Mouse (Mus musculus) induced T-regulatory cell, adult 2 months (primary cell): ENCODE measurements at regions not wholly inside any gene's neighbourhood (a gene's known extent, or its start where the extent isn't known, plus 50 kb on each side); places are given as distances from the start of the nearest gene placed in this dataset.

ENCODE experiments used
- DNase-seq: peaks from one replicate; pipeline ENCODE4 v3.0.0-alpha.2; 2012; ENCODE audit warnings: low read depth

DNA sequence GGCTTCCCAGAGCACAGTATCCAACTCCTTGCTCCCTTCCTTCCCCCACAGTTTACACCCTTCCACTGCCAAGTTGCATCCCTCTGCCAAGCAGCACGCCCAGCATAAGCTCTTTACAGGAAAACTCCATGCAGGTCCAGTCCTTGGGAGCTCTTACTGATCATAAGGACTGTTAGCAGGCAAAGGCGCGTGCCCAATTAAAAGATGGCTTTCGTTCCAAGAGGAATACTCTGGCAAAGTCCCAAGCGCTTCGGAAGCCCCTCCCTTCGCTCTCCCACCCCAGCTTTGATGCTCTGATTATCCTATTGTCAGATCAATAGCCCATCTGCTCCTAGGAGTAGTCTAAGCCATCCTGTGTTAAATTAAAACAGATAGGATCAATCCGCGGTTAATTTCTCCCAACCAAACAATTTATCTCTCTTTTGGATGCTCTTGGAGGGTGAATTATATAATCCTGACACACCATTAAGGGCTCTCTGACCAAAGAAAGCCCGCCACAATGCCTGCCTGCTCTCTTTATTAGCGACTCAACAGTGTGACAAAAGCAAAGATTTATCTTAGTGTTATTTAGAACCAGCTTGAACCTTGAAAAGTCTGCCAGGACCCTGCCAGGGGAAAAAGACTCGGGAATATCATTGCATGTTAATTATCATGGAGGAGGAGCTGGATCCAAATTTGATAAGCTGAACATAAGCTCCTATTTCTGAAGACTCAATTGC, 312.5 kb downstream of the Gsdmc2 start:
- no peak for DNase-seq

DNA sequence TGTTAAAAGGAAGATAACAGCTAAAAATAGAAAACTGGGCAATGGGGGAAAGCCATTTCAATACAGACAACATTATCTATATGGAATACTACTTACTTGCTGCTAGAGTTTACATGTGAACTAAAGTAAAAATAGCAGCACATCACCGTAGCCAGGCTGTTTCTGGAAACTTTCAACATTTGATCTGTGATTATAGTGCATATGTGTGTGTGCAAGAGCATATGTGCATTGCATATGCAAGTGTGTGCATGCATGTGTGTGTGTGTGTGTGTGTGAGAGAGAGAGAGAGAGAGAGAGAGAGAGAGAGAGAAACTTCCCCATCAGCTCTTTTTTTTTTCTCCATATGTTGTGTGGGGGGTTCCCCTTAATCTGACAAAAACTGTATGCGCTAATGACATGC, 317.7 kb downstream of the Gsdmc2 start:
- DNase-seq = no peak

DNA sequence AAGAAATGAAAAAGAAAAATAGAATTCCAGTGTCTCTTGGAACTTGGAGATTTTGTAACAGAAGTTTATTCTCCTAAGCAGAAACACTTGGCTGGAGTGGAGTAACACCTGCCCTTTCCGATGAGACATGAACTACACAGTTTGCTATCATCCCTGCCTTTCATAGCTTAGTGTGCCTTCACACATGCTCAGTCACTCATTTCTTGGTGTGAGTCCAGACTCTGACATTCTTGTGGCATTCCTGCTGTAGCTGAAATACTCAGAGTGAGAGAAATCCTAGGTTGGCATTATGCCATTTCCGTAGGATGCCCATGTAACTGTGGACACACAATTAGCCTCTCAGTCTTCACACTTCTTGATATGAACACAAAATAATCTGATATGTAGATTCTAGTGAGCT, 318.2 kb downstream of the Gsdmc2 start:
- no peak for DNase-seq

DNA sequence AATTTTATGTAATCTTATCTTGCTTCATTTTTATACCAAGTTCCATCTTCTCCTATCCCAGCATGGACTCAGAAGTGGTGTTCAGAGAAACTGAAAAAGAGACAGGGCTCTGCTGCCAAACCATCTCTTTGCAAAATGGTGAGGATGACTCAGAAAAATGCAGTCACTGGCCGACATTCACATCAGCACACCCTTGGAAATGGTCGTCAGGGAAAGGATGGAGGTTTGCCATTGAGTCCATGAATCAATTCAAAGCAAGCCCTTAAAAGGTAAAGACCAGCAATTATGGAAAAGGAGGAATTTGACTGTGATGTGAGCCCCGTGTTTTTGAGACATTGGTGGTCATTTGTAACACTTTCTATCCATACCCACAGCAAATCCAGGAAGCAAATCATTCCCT, 327.7 kb downstream of the Gsdmc2 start:
- no peak for DNase-seq

DNA sequence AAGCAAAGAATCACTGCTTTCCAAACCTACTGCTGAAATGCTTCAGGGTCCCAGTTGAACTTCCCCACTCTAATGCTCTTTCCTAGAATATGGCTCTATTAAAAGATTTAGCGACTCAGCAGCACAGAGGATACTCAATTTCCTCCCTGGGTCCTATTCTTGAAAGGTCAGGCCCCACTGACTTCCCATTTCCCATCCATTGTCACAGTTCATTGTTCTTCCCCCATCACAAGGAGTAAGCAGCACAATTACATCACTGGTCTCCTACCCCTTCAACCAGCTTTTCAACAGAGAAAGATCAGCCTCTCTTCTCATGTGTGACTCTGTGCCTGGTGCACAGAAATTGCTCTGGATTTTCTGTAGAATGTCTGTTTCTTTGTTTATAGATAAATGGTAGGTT, 344.5 kb downstream of the Gsdmc2 start:
- no peak for DNase-seq

DNA sequence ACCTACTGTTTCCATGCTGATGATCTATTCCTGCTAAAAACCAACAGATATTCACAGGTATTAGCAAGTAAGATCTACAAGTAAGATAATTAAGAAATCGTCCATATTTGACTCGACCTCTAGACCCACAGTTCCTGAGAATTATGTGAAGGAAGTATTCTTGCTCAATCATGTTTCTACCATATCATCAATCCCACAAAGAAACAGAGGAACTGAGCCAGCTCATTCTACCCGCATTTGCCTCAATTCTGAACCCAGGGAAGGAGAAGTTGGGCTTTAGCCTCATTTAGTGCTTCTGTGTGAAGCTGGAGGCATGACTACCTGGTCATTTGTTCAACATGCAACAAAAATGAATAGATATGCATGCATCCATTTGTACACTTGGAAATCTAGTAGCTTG, 346.5 kb downstream of the Gsdmc2 start:
- no peak for DNase-seq

DNA sequence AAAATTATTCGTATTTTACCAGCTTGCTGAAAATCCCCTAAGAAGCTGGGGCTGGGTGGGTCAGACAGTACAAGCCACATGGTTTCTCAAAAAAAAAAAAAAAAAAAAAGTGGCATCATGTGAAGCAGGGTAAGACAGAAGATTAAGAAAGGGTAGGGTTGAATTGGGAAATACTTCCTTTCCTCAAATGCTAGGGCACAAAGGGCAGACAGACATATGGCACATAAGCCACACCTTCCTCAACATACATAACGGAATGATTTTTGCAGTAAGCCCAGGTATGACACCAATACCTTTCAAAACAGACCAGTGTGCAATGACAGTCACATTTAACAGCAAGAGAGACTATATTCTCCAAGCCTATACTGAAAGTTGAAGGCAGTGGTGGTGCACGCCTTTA, 347.8 kb downstream of the Gsdmc2 start:
- DNase-seq = no peak

DNA sequence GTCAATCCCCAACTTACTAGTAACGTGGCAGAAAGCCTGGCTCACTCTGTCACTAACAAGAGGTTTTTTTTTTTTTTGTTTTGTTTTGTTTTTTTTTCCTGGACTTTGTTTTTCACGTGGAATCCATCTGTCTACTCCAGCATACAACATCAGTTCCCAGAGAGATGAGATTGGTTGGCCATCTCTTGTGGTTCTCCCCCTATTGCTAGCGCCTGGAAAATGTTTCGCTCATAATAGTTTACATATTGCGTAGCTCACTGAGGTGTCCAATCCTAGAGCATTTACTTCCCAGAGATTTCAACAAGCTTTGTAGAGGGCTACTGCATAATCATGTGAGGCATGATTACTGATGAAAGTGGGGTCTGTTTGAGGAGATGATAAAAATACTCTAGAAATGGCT, 360.1 kb downstream of the Gsdmc2 start:
- DNase-seq = no peak

DNA sequence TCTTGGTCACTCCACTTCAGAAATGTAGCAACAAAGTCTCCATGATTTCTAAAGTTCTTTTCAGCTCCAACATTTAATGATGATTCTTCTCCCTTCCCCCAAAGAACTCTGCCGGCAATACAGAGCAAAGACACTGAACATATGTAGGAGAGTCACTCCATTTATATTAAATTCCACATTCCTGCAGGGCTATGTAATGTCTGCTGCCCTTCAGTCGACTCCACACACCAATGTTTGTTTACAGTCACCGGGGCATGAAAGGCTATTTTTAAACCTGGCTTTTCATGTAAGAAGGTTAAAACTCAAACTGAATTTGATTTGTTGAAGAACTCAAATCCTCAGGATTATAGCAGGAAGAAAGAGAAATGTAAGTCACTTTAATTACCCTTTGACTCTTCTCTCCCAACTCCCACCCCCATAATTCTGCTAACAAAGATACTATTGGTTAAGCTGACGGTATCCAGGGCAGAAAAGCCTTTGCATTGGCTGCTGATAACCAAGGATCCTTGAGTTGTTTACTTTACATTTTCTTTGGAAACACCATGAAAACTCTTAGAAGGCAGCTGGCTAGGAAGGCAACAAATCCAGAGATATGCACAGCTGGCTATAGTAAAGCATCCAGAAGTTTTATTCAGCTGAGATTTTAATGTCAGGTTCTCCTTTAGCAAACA, 360.6 kb downstream of the Gsdmc2 start:
- no peak for DNase-seq

DNA sequence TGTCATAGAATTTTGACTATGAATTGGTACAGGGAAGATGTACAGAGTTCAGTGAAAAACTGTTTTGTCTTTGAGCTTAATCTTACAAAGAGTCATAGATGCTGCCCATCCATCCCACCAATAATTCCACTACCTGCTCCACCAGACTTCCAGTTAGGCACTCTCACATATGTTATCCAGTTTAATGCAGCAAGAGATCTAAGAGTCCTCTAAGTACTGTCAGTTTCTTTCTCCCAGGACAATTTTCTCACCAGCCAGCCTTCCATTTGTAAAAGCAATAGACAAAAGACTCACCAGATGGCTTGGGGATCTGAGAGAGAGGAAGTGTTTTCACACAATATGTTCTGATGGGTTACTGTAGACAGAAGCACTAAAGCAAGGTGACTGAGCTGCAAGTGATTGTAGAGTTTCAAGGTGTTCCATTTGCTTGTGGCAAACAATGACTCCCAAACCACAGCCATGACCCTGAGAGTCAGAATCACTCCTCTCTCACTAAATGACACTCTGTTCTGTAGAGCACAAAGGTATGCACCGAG, 365.6 kb downstream of the Gsdmc2 start:
- no peak for DNase-seq

DNA sequence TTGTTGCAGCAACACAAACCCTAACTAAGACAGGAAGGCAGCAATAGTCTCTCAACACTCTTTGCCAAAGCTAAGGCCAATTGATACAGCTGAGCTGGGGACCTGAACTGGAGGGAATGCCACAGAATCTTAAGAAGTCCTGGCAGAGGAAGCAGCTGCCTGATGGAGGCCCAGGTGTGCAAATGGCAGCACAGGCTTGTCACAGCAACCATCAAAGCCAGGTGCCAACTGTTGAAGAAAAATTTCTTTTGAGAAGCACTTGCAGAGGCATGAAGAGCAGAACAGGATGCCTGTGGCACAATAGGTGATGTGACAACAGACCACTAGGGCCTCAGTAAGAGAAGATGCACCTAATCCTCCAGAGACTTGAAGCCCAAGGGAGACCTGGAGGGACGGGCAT, 378.1 kb downstream of the Gsdmc2 start:
- no peak for DNase-seq

DNA sequence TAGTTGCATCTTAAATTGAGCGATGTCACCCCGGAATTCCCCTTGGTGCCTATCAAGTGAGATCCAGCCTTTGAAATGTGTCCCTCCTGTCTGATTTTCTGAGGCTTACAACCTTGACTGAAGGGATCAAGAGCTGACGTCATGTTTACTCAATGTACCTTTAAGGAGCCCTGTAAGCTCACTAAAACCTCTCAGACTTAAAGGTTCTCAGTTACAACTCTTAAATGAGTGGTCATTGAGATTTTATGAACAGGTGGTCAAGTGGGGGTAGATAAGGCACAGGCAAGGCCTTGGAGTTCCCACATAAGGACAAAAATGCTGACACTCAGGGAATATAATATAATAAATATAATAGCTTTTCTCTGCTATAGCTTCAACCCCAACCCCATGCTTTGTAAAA, 392.4 kb downstream of the Gsdmc2 start:
- no peak for DNase-seq

DNA sequence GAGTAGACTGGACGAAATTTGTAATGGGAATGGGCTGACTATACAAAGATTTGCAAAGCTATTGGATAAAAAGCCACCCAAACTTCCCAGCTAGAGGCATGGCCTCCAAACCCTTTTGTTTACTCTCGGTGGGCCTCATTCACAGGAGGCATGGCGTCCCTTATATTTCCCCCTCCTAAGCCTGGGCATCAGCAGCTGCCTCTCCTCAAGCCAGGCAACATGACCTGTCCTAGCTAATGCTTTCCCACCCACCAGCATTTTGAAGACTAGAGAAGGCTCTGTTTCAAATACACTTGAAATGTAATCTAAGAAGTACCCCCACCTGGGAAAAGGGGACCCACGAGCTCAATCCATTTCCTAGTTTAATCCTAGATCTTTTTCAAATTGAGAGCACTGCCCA, 398.7 kb downstream of the Gsdmc2 start:
- no peak for DNase-seq

DNA sequence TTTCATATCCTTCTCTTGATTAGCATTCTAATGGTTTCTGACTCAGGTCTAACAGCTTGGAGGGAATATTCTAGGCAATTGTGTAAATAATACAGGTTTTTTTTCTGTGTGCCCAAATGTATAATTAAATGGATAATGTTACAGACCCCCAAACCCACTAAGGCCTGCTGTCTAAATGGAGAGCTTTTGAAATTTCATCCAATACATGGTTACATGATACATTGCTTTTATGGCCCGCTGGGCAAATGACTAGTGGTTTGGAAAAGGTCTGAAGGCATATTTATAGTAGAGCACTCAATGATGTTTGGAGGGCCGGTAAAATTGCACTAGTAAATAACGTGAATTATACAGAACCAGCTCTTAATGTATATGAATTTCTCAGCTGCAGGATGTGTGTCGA, 400.0 kb downstream of the Gsdmc2 start:
- DNase-seq = no peak

DNA sequence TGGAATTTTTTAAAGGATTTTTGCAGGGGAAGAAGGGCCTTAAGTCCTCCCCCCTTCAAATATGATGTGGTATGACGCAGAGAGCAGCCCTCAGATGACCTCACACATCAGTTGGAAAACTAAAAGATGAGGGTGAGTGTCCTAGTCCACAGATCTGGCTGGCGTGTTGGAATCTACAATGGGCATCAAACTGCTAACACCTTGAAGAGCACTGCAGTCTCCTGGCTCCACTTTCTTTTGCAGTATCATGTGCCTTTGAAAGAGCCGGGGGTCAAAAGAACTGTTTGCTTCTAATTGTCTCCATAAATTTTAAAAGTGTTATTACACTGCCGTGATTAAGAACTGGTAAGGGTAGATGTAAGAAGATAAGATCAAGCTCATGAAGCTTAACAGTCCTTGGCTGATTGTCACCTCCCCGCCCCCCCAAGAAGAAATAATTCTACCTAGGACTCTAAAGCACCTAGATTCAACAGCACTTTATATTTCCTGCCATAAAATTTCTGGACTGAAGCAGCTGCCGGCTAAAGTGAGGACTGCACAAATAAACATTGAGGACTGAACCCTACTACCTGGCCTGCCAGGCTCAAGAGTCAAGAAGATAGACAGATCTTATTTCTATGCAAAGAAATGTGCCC, 402.7 kb downstream of the Gsdmc2 start:
- DNase-seq = no peak

DNA sequence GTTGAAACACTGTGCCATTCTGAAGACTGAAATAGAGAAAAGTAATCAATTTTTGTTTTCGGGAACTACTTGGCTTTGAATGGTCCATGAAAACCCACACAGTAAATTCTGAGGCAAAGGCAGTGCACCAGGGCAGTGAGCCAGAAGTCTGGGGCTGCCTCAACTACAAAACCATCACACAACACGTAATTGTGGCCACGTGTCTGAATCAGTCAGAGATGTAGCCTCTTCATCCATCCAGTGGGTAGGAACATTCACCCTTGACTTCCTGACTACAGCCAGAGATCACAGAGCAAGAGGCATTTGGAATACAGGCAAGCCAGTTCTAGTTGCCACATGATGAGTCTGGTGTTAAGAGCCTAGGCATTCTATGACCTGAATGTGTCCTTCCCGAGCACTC, 432.3 kb downstream of the Gsdmc2 start:
- DNase-seq = no peak

DNA sequence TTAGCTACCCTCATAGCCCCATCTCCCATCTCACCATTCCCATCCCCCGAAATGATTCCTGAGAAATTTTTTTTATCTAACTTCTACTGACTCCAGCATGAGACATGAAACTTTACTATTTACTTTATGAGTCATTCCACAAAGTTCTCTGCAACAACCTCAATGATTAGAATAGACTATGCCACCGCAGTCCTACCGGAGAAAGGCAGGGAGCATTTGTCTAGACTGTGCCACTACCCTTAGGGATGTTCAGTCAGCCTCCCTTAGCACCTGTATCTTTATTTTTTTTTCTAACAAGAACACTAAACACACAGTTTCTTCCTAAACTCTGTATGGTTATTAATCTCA, 433.2 kb downstream of the Gsdmc2 start:
- no peak for DNase-seq

DNA sequence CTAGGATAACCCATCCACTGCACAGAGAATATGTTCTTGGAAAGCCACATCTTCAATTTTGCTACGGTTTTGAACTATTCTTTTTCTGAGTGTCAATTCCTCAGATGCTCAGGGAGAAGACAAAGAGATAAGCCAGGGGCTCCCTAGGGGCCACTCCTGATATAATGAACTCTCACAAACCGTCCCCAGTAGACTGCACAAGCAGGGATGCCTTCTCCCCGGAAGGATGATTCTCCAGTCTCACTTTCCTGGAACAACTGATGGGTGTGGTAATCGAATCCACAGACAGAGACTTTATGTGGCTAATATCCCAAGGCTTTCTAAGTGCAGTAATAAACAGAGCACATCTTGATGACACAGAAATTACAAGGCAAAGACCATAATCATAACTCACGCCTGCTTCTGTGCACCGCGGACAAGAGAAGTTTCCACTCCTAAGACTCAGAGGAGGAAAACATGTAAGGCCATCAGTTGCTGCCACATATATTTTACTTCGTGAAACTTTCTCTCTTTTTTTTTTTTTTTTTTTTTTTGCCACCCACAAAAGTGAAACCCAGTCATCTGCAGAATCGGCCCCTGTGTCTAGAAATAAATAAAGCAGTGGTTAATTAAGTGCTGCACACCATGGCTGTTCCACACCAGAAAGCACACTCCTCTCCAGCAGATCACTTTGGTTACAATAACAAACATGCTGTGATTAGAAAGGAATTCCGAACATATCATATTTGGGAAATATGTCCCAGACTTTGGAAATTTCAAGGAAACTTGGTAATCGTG, 433.8 kb downstream of the Gsdmc2 start:
- DNase-seq = no peak

DNA sequence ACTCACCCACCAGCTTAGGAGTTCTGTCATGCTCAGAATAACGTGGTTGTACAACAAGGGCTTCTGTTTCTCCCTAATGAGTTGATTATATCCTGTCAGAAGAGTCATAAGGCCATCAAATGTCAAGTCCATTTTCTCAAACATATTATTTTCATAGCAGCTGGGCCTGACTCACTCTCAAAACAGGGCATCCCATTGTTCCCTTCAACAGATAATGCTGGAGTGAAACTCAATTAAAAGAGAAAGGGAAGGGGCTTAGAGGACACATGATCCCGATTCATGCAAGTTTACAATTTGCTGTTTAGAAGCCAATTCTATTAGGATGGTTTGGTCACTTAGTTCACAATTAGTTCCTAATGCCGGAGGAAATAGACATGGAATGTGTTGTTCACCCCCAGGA, 444.5 kb downstream of the Gsdmc2 start:
- DNase-seq = no peak

DNA sequence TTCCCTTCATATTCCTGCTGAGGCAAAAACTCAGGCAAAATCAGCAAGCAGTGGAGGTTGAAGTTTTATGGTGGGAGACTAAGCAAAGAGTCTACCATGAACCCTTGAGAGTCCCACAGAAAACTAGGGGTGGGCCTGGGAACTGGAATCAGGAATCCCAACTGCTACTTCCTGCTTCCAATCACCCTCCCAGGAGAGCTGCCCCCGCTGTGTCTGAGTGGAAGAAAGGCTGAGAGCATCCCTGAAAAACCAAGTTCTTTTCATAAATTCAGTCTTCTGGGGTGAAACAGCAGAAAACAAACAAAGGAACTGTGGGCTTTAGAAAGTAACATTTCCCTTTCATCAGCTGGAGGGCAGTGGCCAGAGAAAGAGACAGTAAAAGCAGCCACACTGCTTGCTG, 445.0 kb downstream of the Gsdmc2 start:
- no peak for DNase-seq

DNA sequence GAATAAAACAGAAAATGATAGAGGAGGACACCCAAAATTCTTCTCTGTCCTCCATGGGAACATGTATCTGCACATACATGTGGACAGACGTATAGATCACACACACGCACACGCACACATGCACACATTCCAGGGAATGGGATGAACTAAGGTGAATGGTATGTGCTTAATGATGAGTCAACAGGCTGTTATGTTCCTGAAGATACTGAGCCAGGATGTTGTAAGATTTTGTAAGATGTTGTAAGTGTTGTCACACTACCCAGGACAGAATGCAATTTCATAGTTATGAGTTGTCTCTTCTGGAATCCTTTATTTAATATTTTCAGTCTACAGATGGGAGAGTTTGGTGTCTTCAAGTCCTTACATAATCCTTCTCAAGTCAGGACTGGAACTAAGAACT, 447.5 kb downstream of the Gsdmc2 start:
- no peak for DNase-seq

DNA sequence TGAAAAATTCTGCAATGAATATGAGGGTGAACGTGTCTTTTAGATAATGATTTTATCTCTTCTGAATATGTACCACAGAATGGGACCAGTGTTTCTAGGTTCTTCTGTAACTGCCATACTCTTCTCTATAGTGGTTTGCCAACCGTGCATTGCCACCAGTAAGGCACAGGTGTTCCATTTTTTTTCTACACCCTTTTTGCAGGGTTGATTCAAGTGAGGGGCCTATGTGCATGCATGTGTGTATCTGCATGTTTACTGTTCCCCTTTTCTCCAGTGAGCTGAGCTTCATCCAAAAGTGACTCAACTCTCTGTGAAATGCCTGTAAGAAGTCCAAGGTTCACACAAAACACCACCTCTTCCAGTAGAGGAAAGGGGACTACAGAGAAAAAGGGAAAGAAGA, 467.7 kb downstream of the Gsdmc2 start:
- DNase-seq = no peak
